Mouse (Mus musculus): Measurements from ENCODE around the gene Olfr765. TPM values are rescaled to one million over a fixed set of nuclear protein-coding genes. Genes with fewer than 3 reads are reported as not detected.
"Not testable (repeated sequence)": the region's sequence is repeated elsewhere in the genome, so short reads cannot be mapped to it uniquely, and the experiment has no call there.

Olfr765 gene
- not detected in 2 replicates for polyA plus RNA-seq (2016; fragmentation: Nextera tagmentation; extraction: Ambion mirVana)

- ATAC-seq (ENCODE audit: insufficient number of reproducible peaks, insufficient read depth, low FRiP score, low TSS enrichment); H3K27ac ChIP-seq; H3K9me3 ChIP-seq; H3K9ac ChIP-seq; H3K4me3 ChIP-seq; H3K27me3 ChIP-seq; H3K4me1 ChIP-seq; H3K4me2 ChIP-seq (replicated peaks); H3K36me3 ChIP-seq: not testable (repeated sequence)
Measured at GRCm38 (mm10) chr10:129049898-129050297, at the start of gene Olfr765. Olfr765 (minus strand) TSS chr10:129049998.

- no peak within 1 kb of the TSS for H3K4me3 ChIP-seq
- no peak for ATAC-seq (ENCODE audit: insufficient number of reproducible peaks, insufficient read depth, low FRiP score, low TSS enrichment)
- H3K27ac ChIP-seq, result no peak within 1 kb of the TSS
- H3K9ac ChIP-seq, result no peak within 1 kb of the TSS
- no peaks in the 10 kb centered on the region for H3K27me3 ChIP-seq
- H3K36me3 ChIP-seq, result no peaks in the 10 kb centered on the region
- no peaks in the 10 kb centered on the region for H3K9me3 ChIP-seq
- WGBS, result 77% methylated on average over 1 of the region's 1 CpGs
- no peaks in the 10 kb centered on the region for H3K4me1 ChIP-seq
- H3K4me2 ChIP-seq (replicated peaks), result no peak within 1 kb of the TSS
Measured at GRCm38 (mm10) chr10:129099275-129099674, 49.5 kb upstream of the Olfr765 start, which contains the start of gene Olfr768. Olfr768 (minus strand) TSS chr10:129099375.

- H3K9me3 ChIP-seq; H3K27ac ChIP-seq; ATAC-seq (ENCODE audit: insufficient number of reproducible peaks, insufficient read depth, low FRiP score, low TSS enrichment); H3K36me3 ChIP-seq; H3K9ac ChIP-seq; H3K4me2 ChIP-seq (replicated peaks); H3K4me3 ChIP-seq; H3K4me1 ChIP-seq; H3K27me3 ChIP-seq: not testable (repeated sequence)
Measured at GRCm38 (mm10) chr10:129082810-129083209, 33.0 kb upstream of the Olfr765 start, which contains the start of gene Olfr767. Olfr767 (minus strand) TSS chr10:129082910.

GRCm38 (mm10) chr10:129068877-129069276 lies 19.1 kb upstream of the Olfr765 start, which contains the start of gene Olfr766-ps1:
Olfr766-ps1 (minus strand) TSS chr10:129068977.
- H3K4me1 ChIP-seq, result no peaks in the 10 kb centered on the region
- no peaks in the 10 kb centered on the region for H3K36me3 ChIP-seq
- H3K9me3 ChIP-seq, result no peaks in the 10 kb centered on the region
- no peak within 1 kb of the TSS for H3K4me3 ChIP-seq
- no peak within 1 kb of the TSS for H3K9ac ChIP-seq
- no peak within 1 kb of the TSS for H3K4me2 ChIP-seq (replicated peaks)
- no peak for ATAC-seq (ENCODE audit: insufficient number of reproducible peaks, insufficient read depth, low FRiP score, low TSS enrichment)
- H3K27me3 ChIP-seq, result no peaks in the 10 kb centered on the region
- no peak within 1 kb of the TSS for H3K27ac ChIP-seq
- WGBS, result 84% methylated on average over 2 of the region's 2 CpGs

GRCm38 (mm10) chr10:129039796-129040195 lies 10.0 kb downstream of the Olfr765 start, which contains the start of gene Olfr764-ps1:
Olfr764-ps1 (minus strand) TSS chr10:129039896.
- H3K4me3 ChIP-seq, result no peak within 1 kb of the TSS
- no peak for ATAC-seq (ENCODE audit: insufficient number of reproducible peaks, insufficient read depth, low FRiP score, low TSS enrichment)
- H3K36me3 ChIP-seq, result no peaks in the 10 kb centered on the region
- no peak within 1 kb of the TSS for H3K4me2 ChIP-seq (replicated peaks)
- no peak within 1 kb of the TSS for H3K9ac ChIP-seq
- WGBS, result 80% methylated on average over 3 of the region's 3 CpGs
- no peaks in the 10 kb centered on the region for H3K27me3 ChIP-seq
- H3K4me1 ChIP-seq, result no peaks in the 10 kb centered on the region
- H3K9me3 ChIP-seq, result no peaks in the 10 kb centered on the region
- no peak within 1 kb of the TSS for H3K27ac ChIP-seq

GRCm38 (mm10) chr10:129028343-129028742 lies 21.5 kb downstream of the Olfr765 start:
- Histone ChIP-seq H3K27me3 (no peaks in the 10 kb centered on the region), H3K36me3 (no peaks in the 10 kb centered on the region), H3K9ac (no peak overlapping the region), H3K9me3 (no peaks in the 10 kb centered on the region), H3K4me1 (no peaks in the 10 kb centered on the region), H3K4me2 (replicated peaks) (no peak overlapping the region), H3K4me3 (no peak overlapping the region), H3K27ac (no peak overlapping the region)
- WGBS, result 82% methylated on average over 2 of the region's 2 CpGs
- ATAC-seq (ENCODE audit: insufficient number of reproducible peaks, insufficient read depth, low FRiP score, low TSS enrichment), result no peak

- 61% methylated on average over 3 of the region's 3 CpGs for WGBS
- H3K4me2 ChIP-seq (replicated peaks), result no peak overlapping the region
Measured at GRCm38 (mm10) chr10:129026018-129026662, 23.7 kb downstream of the Olfr765 start.

GRCm38 (mm10) chr10:129023319-129023718 lies 26.5 kb downstream of the Olfr765 start:
- Histone ChIP-seq H3K36me3 (no peaks in the 10 kb centered on the region), H3K27me3 (no peaks in the 10 kb centered on the region), H3K4me1 (no peaks in the 10 kb centered on the region), H3K4me3 (no peak overlapping the region), H3K4me2 (replicated peaks) (no peak overlapping the region), H3K9me3 (no peaks in the 10 kb centered on the region), H3K27ac (no peak overlapping the region), H3K9ac (no peak overlapping the region)
- ATAC-seq (ENCODE audit: insufficient number of reproducible peaks, insufficient read depth, low FRiP score, low TSS enrichment), result no peak

More at GRCm38 (mm10) chr10:129026018-129026662, 23.7 kb downstream of the Olfr765 start:
- H3K9me3 ChIP-seq, result no peaks in the 10 kb centered on the region
- no peaks in the 10 kb centered on the region for H3K36me3 ChIP-seq
- H3K27ac ChIP-seq, result no peak overlapping the region
- no peaks in the 10 kb centered on the region for H3K27me3 ChIP-seq
- H3K4me3 ChIP-seq, result no peak overlapping the region
- no peak for ATAC-seq (ENCODE audit: insufficient number of reproducible peaks, insufficient read depth, low FRiP score, low TSS enrichment)
- no peak overlapping the region for H3K9ac ChIP-seq
- no peaks in the 10 kb centered on the region for H3K4me1 ChIP-seq

- no peak overlapping the region for H3K27ac ChIP-seq
- no peaks in the 10 kb centered on the region for H3K4me1 ChIP-seq
- no peaks in the 10 kb centered on the region for H3K9me3 ChIP-seq
- H3K27me3 ChIP-seq, result no peaks in the 10 kb centered on the region
- no peak overlapping the region for H3K4me2 ChIP-seq (replicated peaks)
- no peaks in the 10 kb centered on the region for H3K36me3 ChIP-seq
- no peak overlapping the region for H3K4me3 ChIP-seq
- ATAC-seq (ENCODE audit: insufficient number of reproducible peaks, insufficient read depth, low FRiP score, low TSS enrichment), result no peak
- no peak overlapping the region for H3K9ac ChIP-seq
Measured at GRCm38 (mm10) chr10:129014477-129014876, 35.3 kb downstream of the Olfr765 start.

- not testable (repeated sequence) for H3K9me3 ChIP-seq; H3K9ac ChIP-seq; H3K4me2 ChIP-seq (replicated peaks); ATAC-seq (ENCODE audit: insufficient number of reproducible peaks, insufficient read depth, low FRiP score, low TSS enrichment); H3K27ac ChIP-seq; H3K27me3 ChIP-seq; H3K36me3 ChIP-seq; H3K4me1 ChIP-seq; H3K4me3 ChIP-seq
- WGBS, result 55% methylated on average over 2 of the region's 5 CpGs
Measured at GRCm38 (mm10) chr10:129011511-129011910, 38.3 kb downstream of the Olfr765 start.

- H3K4me1 ChIP-seq, result no peaks in the 10 kb centered on the region
- no peaks in the 10 kb centered on the region for H3K9me3 ChIP-seq
- 67% methylated on average over 2 of the region's 2 CpGs for WGBS
- no peaks in the 10 kb centered on the region for H3K27me3 ChIP-seq
- H3K4me2 ChIP-seq (replicated peaks), result no peak within 1 kb of the TSS
- no peak within 1 kb of the TSS for H3K9ac ChIP-seq
- no peak within 1 kb of the TSS for H3K27ac ChIP-seq
- ATAC-seq (ENCODE audit: insufficient number of reproducible peaks, insufficient read depth, low FRiP score, low TSS enrichment), result no peak
- H3K4me3 ChIP-seq, result no peak within 1 kb of the TSS
- H3K36me3 ChIP-seq, result no peaks in the 10 kb centered on the region
Measured at GRCm38 (mm10) chr10:129010288-129010841, 39.4 kb downstream of the Olfr765 start, which contains the start of gene Olfr763. Olfr763 (plus strand) TSS chr10:129010791.

Data from embryonic facial prominence, embryonic 12.5 days (tissue).